Mouse (Mus musculus): ENCODE measurements around the gene Nos1ap.

The Nos1ap gene

GRCm38 (mm10) chr1:170499466-170499865 is 90.2 kb downstream of the Nos1ap start:
- DNase-seq = no peak

- no peak for DNase-seq
Observed at GRCm38 (mm10) chr1:170498645-170499044, 91.0 kb downstream of the Nos1ap start.

- no peak for DNase-seq
Observed at GRCm38 (mm10) chr1:170496221-170496620, 93.4 kb downstream of the Nos1ap start.

- no peak for DNase-seq
Observed at GRCm38 (mm10) chr1:170495538-170496183, 94.0 kb downstream of the Nos1ap start.

GRCm38 (mm10) chr1:170492527-170492926 is 97.1 kb downstream of the Nos1ap start:
- DNase-seq = no peak

GRCm38 (mm10) chr1:170492027-170492426 is 97.6 kb downstream of the Nos1ap start:
- no peak for DNase-seq

GRCm38 (mm10) chr1:170489936-170490335 is 99.7 kb downstream of the Nos1ap start:
- no peak for DNase-seq

GRCm38 (mm10) chr1:170489450-170489849 is 100.2 kb downstream of the Nos1ap start:
- DNase-seq = no peak

GRCm38 (mm10) chr1:170485119-170485518 is 104.5 kb downstream of the Nos1ap start:
- DNase-seq = no peak

GRCm38 (mm10) chr1:170482236-170482905 is 107.3 kb downstream of the Nos1ap start:
- no peak for DNase-seq

GRCm38 (mm10) chr1:170481093-170481492 is 108.6 kb downstream of the Nos1ap start:
- no peak for DNase-seq

GRCm38 (mm10) chr1:170479458-170479798 is 110.2 kb downstream of the Nos1ap start:
- DNase-seq = no peak

GRCm38 (mm10) chr1:170478791-170479457 is 110.7 kb downstream of the Nos1ap start:
- no peak for DNase-seq

GRCm38 (mm10) chr1:170477636-170478600 is 111.7 kb downstream of the Nos1ap start:
- DNase-seq = no peak

- DNase-seq = no peak
Observed at GRCm38 (mm10) chr1:170473460-170473859, 116.2 kb downstream of the Nos1ap start.

GRCm38 (mm10) chr1:170472861-170473260 is 116.8 kb downstream of the Nos1ap start:
- DNase-seq = no peak

GRCm38 (mm10) chr1:170466099-170467009 is 123.3 kb downstream of the Nos1ap start:
- no peak for DNase-seq

GRCm38 (mm10) chr1:170462140-170462539 is 127.5 kb downstream of the Nos1ap start:
- no peak for DNase-seq

GRCm38 (mm10) chr1:170459896-170460602 is 129.6 kb downstream of the Nos1ap start:
- peak; percentile 24 to 56 for DNase-seq

- DNase-seq = no peak
Observed at GRCm38 (mm10) chr1:170457673-170458072, 132.0 kb downstream of the Nos1ap start.
